Mouse (Mus musculus) myocyte (in vitro differentiated cells): ENCODE measurements around the gene Vps54.

Experiments
- MYOD1 ChIP-seq, 3 experiments: IDR thresholded peaks; one replicate each; pipeline ENCODE4 v1.6.1; 2011; ENCODE audit warnings: control low read depth in 2 of 3, low read depth in 2 of 3, mild to moderate bottlenecking in 2 of 3, moderate library complexity in 1 of 3; ENCODE audit not compliant: insufficient read length in 2 of 3, control insufficient read depth in 1 of 3
- POLR2A ChIP-seq: IDR thresholded peaks from one replicate; pipeline ENCODE4 v1.6.1; 2011; ENCODE audit warnings: low read depth, mild to moderate bottlenecking, control low read depth, moderate library complexity; ENCODE audit not compliant: insufficient read length
- POLR2AphosphoS2 ChIP-seq: IDR thresholded peaks from one replicate; pipeline ENCODE4 v1.6.1; 2011; ENCODE audit warnings: low read depth, control low read depth; ENCODE audit not compliant: insufficient read length
- TCF12 ChIP-seq: IDR thresholded peaks from one replicate; pipeline ENCODE4 v1.6.1; 2011; ENCODE audit warnings: mild to moderate bottlenecking, control low read depth; ENCODE audit not compliant: poor library complexity, insufficient read depth, severe bottlenecking
- TCF3 ChIP-seq: IDR thresholded peaks from one replicate; pipeline ENCODE4 v1.6.1; 2011; ENCODE audit warnings: low read depth, control low read depth; ENCODE audit not compliant: insufficient read length
- USF1 ChIP-seq: IDR thresholded peaks from one replicate; pipeline ENCODE4 v1.6.1; 2011; ENCODE audit warnings: low read depth, mild to moderate bottlenecking, control low read depth, moderate library complexity

DNA sequence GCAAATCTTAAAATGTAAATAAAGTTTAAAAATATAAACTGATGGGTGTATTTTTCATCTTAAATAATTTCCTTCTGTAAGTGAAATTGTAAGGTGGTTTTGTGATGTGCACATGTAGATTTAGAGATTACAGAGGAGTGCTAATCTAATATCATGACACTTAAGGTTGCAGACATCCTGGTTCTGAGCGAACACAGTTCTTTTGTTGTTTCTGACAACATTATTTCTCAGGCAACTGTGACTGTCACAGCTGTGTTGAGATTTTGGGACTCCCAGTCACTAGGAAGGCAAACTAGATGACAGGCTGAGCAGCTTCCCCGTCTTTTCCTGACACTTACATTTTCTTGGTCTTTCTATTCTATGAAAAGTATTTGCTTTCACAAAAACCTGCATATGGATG, 19.8 kb upstream of the Vps54 start:
- TF ChIP-seq POLR2AphosphoS2 (no peak), USF1 (no peak), POLR2A (no peak), TCF12 (no peak), TCF3 (no peak), MYOD1 (IDR thresholded peaks at IDR 0.05; ENCODE audit: control insufficient read depth in 1 of 3, insufficient read length in 2 of 3, low read depth in 2 of 3) (no peak)
